Mouse (Mus musculus) hindbrain, embryonic 12.5 days (tissue): ENCODE data around the gene Cdh5. TPM values are rescaled to one million over a fixed set of nuclear protein-coding genes. Genes with fewer than 3 reads are reported as not detected.

Experiments
- ATAC-seq: fragments of 200-750 bp; cut with Nextera tagmentation; 2 replicates; pipeline ENCODE4 v1.8.0; 2017; ENCODE audit warnings: moderate TSS enrichment; ENCODE audit not compliant: low FRiP score
- H3K27ac ChIP-seq: fragments of 300-500 bp; sonication (generic); 2 replicates; pipeline ENCODE4 v1.5.1; 2016; ENCODE audit warnings: mild to moderate bottlenecking
- H3K27me3 ChIP-seq: fragments of 300-500 bp; sonication (generic); 2 replicates; pipeline ENCODE4 v1.6.1; 2016; ENCODE audit warnings: mild to moderate bottlenecking
- H3K36me3 ChIP-seq: fragments of 300-500 bp; sonication (generic); 2 replicates; pipeline ENCODE4 v1.6.1; 2016; ENCODE audit warnings: mild to moderate bottlenecking
- H3K4me1 ChIP-seq: fragments of 300-500 bp; sonication (generic); 2 replicates; pipeline ENCODE4 v1.6.1; 2016
- H3K4me2 ChIP-seq: fragments of 300-500 bp; sonication (generic); replicated peaks from 2 replicates; pipeline ENCODE4 v1.6.1; 2016; ENCODE audit warnings: mild to moderate bottlenecking
- H3K4me3 ChIP-seq: fragments of 300-500 bp; sonication (generic); 2 replicates; pipeline ENCODE4 v1.5.1; 2016; ENCODE audit warnings: mild to moderate bottlenecking
- H3K9ac ChIP-seq: fragments of 300-500 bp; sonication (generic); 2 replicates; pipeline ENCODE4 v1.6.1; 2016; ENCODE audit warnings: mild to moderate bottlenecking, moderate library complexity
- H3K9me3 ChIP-seq: fragments of 300-500 bp; sonication (generic); replicated peaks from 2 replicates; pipeline ENCODE4 v1.6.1; 2016; ENCODE audit warnings: mild to moderate bottlenecking
- WGBS: fragments of 180-500 bp; shearing (Covaris S2); methylation state at CpG from one replicate; pipeline ENCODE4 v1.1.7; 2016; 5-methylcytosine and 5-hydroxymethylcytosine counted together
- polyA plus RNA-seq: library from polyadenylated mRNA; unstranded; fragments of >200 nt; fragmentation: Nextera tagmentation; extraction: Ambion mirVana; gene quantifications from 2 replicates; pipeline ENCODE4 v1.2.1, GENCODE M21; 2016

Gene Cdh5
- polyA plus RNA-seq, 1 experiment from 2014 or later: 16.2 TPM

GRCm38 (mm10) chr8:104146717-104147494 is 45.5 kb downstream of the Cdh5 start:
- Histone ChIP-seq H3K9me3 (no peaks in the 10 kb centered on the region), H3K36me3 (no peaks in the 10 kb centered on the region), H3K27me3 (no peaks in the 10 kb centered on the region), H3K4me3 (no peak overlapping the region), H3K4me2 (no peak overlapping the region), H3K9ac (no peak overlapping the region), H3K27ac (no peak overlapping the region), H3K4me1 (no peaks in the 10 kb centered on the region)
- peak; percentile 54; the same call in 1 of the 2 replicates for ATAC-seq
- 89% methylated on average over 15 of the region's 15 CpGs for WGBS

- Histone ChIP-seq H3K9me3 (no peaks in the 10 kb centered on the region), H3K27ac (no peak overlapping the region), H3K4me3 (no peak overlapping the region), H3K9ac (no peak overlapping the region), H3K36me3 (no peaks in the 10 kb centered on the region), H3K4me2 (no peak overlapping the region), H3K4me1 (no peaks in the 10 kb centered on the region), H3K27me3 (no peaks in the 10 kb centered on the region)
- WGBS: 93% methylated on average over 2 of the region's 2 CpGs
- ATAC-seq: no peak
Measured at GRCm38 (mm10) chr8:104147947-104148346, 46.5 kb downstream of the Cdh5 start.

DNA sequence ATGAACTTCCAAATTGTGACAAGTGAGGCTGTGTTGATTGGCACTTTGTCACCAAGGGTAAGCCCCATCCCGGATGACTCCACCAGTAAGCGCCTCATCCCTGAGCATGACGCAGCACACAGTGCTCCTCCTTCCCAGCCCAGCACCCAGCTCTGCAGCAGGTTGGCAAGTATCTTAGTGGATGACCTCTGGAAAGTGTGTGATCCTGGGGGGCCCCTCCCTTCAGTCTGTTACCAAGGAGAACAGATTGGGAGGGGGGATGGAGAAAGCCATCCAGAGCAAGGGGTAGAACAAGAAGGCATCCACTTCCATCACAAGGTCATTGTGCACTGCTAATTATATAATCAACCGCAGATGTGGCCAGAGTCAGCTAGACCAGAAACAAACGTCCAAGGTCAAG is 59.3 kb downstream of the Cdh5 start:
- WGBS: 76% methylated on average over 5 of the region's 5 CpGs
- Histone ChIP-seq H3K36me3 (no peaks in the 10 kb centered on the region), H3K4me3 (no peak overlapping the region), H3K9me3 (no peaks in the 10 kb centered on the region), H3K27ac (no peak overlapping the region), H3K4me2 (no peak overlapping the region), H3K9ac (no peak overlapping the region), H3K27me3 (no peaks in the 10 kb centered on the region; the same call in 1 of the 2 replicates), H3K4me1 (no peaks in the 10 kb centered on the region)
- ATAC-seq: no peak

DNA sequence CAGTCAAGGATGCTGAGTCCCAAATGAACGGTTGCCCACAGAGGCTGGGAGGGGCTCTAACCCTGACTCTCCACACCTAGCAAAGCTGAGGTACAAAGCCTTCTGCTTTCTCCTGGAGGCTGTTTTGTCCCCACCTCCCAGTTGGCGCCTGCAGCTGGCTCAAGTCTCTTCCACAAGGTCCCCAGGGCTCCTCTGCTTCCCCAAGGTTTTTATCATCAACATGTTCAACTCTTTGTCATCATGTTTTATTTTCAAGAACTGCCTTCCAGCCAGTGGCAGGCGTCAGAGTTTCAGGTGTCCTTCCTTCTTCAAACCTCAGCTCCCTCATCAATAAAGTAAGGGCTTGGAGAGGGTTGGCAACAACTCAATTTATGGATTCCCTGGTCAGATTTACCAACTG is 68.0 kb downstream of the Cdh5 start:
- Histone ChIP-seq H3K27ac (no peak overlapping the region), H3K9me3 (no peaks in the 10 kb centered on the region), H3K27me3 (peaks cover 38% of the 10 kb centered on the region), H3K36me3 (no peaks in the 10 kb centered on the region), H3K4me1 (peaks cover 10% of the 10 kb centered on the region; the same call in 1 of the 2 replicates), H3K9ac (no peak overlapping the region), H3K4me2 (no peak overlapping the region), H3K4me3 (no peak overlapping the region)
- 75% methylated on average over 3 of the region's 3 CpGs for WGBS
- no peak for ATAC-seq

GRCm38 (mm10) chr8:104170118-104171049 is 69.0 kb downstream of the Cdh5 start, which contains the start of gene Bean1:
Bean1 (plus strand) TSS chr8:104170442.
- 2% methylated on average over 68 of the region's 87 CpGs for WGBS
- H3K27ac ChIP-seq: peak within 1 kb of the TSS; percentile 56
- peak; percentile 90 for ATAC-seq

GRCm38 (mm10) chr8:104171050-104171620 is 69.7 kb downstream of the Cdh5 start:
- Histone ChIP-seq H3K4me1 (peaks cover 10% of the 10 kb centered on the region; the same call in 1 of the 2 replicates), H3K9me3 (no peaks in the 10 kb centered on the region), H3K9ac (peak overlapping the region; percentile 80), H3K36me3 (no peaks in the 10 kb centered on the region), H3K27ac (no peak overlapping the region), H3K4me2 (peak overlapping the region; percentile 77), H3K27me3 (peaks cover 38% of the 10 kb centered on the region), H3K4me3 (peak overlapping the region; percentile 70)
- peak; percentile 18 for ATAC-seq
- 4% methylated on average over 32 of the region's 32 CpGs for WGBS

More at GRCm38 (mm10) chr8:104170118-104171049, 69.0 kb downstream of the Cdh5 start, which contains the start of gene Bean1:
- Histone ChIP-seq H3K36me3 (no peaks in the 10 kb centered on the region), H3K4me2 (peak within 1 kb of the TSS; percentile 77), H3K4me1 (peaks cover 10% of the 10 kb centered on the region; the same call in 1 of the 2 replicates), H3K9ac (peak within 1 kb of the TSS; percentile 80), H3K9me3 (no peaks in the 10 kb centered on the region), H3K27me3 (peaks cover 38% of the 10 kb centered on the region), H3K4me3 (peak within 1 kb of the TSS; percentile 70)

- H3K36me3 ChIP-seq: no peaks in the 10 kb centered on the region
- no peak overlapping the region for H3K4me2 ChIP-seq
- H3K4me3 ChIP-seq: no peak overlapping the region
- peaks cover 10% of the 10 kb centered on the region; the same call in 1 of the 2 replicates for H3K4me1 ChIP-seq
- no peaks in the 10 kb centered on the region for H3K9me3 ChIP-seq
- H3K27me3 ChIP-seq: peaks cover 38% of the 10 kb centered on the region
- no peak for ATAC-seq
- no peak overlapping the region for H3K27ac ChIP-seq
- WGBS: 86% methylated on average over 6 of the region's 6 CpGs
- no peak overlapping the region for H3K9ac ChIP-seq
Measured at GRCm38 (mm10) chr8:104172420-104172819, 71.0 kb downstream of the Cdh5 start.

- H3K9ac ChIP-seq: no peak overlapping the region
- H3K9me3 ChIP-seq: no peaks in the 10 kb centered on the region
- H3K27me3 ChIP-seq: peaks cover 29% of the 10 kb centered on the region
- no peak overlapping the region for H3K4me3 ChIP-seq
- H3K4me2 ChIP-seq: no peak overlapping the region
- H3K36me3 ChIP-seq: no peaks in the 10 kb centered on the region
- WGBS: 80% methylated on average over 8 of the region's 8 CpGs
- H3K4me1 ChIP-seq: 0 out of 2 replicates have a peak, but pooled peaks cover 9% of the 10 kb centered on the region
- ATAC-seq: no peak
- H3K27ac ChIP-seq: no peak overlapping the region
Measured at GRCm38 (mm10) chr8:104175848-104176527, 74.6 kb downstream of the Cdh5 start.

- Histone ChIP-seq H3K27me3 (peaks cover 19% of the 10 kb centered on the region), H3K4me1 (0 out of 2 replicates have a peak, but pooled peaks cover 3% of the 10 kb centered on the region), H3K36me3 (no peaks in the 10 kb centered on the region), H3K9ac (no peak overlapping the region), H3K9me3 (no peaks in the 10 kb centered on the region), H3K27ac (no peak overlapping the region), H3K4me2 (no peak overlapping the region), H3K4me3 (no peak overlapping the region)
- ATAC-seq: no peak
- 81% methylated on average over 4 of the region's 4 CpGs for WGBS
Measured at GRCm38 (mm10) chr8:104177054-104177453, 75.6 kb downstream of the Cdh5 start.

DNA sequence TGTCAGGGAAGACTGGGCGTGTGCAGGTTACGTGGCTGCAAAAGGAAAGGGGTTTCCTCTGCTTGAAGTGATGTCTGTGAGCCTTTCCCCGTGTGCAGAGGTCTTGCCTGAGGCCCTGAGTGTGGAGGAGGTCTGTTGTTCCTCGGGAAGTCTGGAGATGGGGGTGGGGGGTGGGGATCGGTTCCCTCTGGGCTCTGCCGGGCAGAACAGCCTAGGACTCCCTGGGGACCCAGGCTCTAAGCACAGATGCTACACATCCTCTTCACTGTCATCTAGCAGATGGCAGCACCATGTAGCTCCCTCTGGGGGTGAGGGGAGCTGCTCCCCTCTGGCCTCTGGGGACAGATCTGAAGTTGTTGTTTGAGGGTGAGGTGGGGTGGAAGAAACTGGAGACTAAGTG is 83.5 kb downstream of the Cdh5 start:
- Histone ChIP-seq H3K36me3 (no peaks in the 10 kb centered on the region), H3K27ac (no peak overlapping the region), H3K9ac (no peak overlapping the region), H3K9me3 (no peaks in the 10 kb centered on the region), H3K4me3 (no peak overlapping the region), H3K27me3 (peaks cover 7% of the 10 kb centered on the region), H3K4me2 (no peak overlapping the region), H3K4me1 (peaks cover 10% of the 10 kb centered on the region)
- ATAC-seq: peak; percentile 60
- WGBS: 21% methylated on average over 6 of the region's 6 CpGs

- Histone ChIP-seq H3K27me3 (peaks cover 7% of the 10 kb centered on the region), H3K9ac (no peak overlapping the region), H3K4me2 (no peak overlapping the region), H3K36me3 (no peaks in the 10 kb centered on the region), H3K4me1 (peaks cover 12% of the 10 kb centered on the region), H3K9me3 (no peaks in the 10 kb centered on the region), H3K27ac (no peak overlapping the region), H3K4me3 (no peak overlapping the region)
- ATAC-seq: no peak
- 96% methylated on average over 4 of the region's 4 CpGs for WGBS
Measured at GRCm38 (mm10) chr8:104186827-104187226, 85.4 kb downstream of the Cdh5 start.
